Mouse (Mus musculus) embryonic facial prominence, embryonic 10.5 days (tissue): ENCODE results near the gene Fasn. TPM values are rescaled to one million over a fixed set of nuclear protein-coding genes. Genes with fewer than 3 reads are reported as not detected.
"Not testable (repeated sequence)": the region's sequence is repeated elsewhere in the genome, so short reads cannot be mapped to it uniquely, and the experiment has no call there.

ENCODE experiments used
- DNase-seq: peaks from one replicate; pipeline ENCODE4 v3.0.0-alpha.2; 2017; ENCODE audit warnings: low spot score
- H3K27ac ChIP-seq: fragments of 300-500 bp; sonication (generic); replicated peaks from 2 replicates; pipeline ENCODE4 v1.5.1; 2016; ENCODE audit warnings: mild to moderate bottlenecking
- H3K27me3 ChIP-seq: fragments of 300-500 bp; sonication (generic); replicated peaks from 2 replicates; pipeline ENCODE4 v1.6.1; 2016; ENCODE audit warnings: low read depth, mild to moderate bottlenecking; ENCODE audit not compliant: poor library complexity, severe bottlenecking
- H3K36me3 ChIP-seq: fragments of 300-500 bp; sonication (generic); replicated peaks from 2 replicates; pipeline ENCODE4 v1.6.1; 2016; ENCODE audit warnings: mild to moderate bottlenecking, moderate library complexity
- H3K4me1 ChIP-seq: fragments of 300-500 bp; sonication (generic); 2 replicates; pipeline ENCODE4 v1.6.1; 2016
- H3K4me3 ChIP-seq: fragments of 300-500 bp; sonication (generic); 2 replicates; pipeline ENCODE4 v1.5.1; 2016; ENCODE audit warnings: mild to moderate bottlenecking, moderate library complexity
- H3K9me3 ChIP-seq: fragments of 300-500 bp; sonication (generic); 2 replicates; pipeline ENCODE4 v1.6.1; 2016; ENCODE audit warnings: mild to moderate bottlenecking
- WGBS: fragments of 180-500 bp; shearing (Covaris S2); methylation state at CpG from one replicate; pipeline ENCODE4 v1.1.7; 2016; 5-methylcytosine and 5-hydroxymethylcytosine counted together
- polyA plus RNA-seq: library from polyadenylated mRNA; unstranded; fragments of >200 nt; fragmentation: Nextera tagmentation; extraction: Ambion mirVana; gene quantifications from 2 replicates; pipeline ENCODE4 v1.2.1, GENCODE M21; 2016

Gene Fasn
- polyA plus RNA-seq, 1 experiment from 2014 or later, result 121 TPM

DNA sequence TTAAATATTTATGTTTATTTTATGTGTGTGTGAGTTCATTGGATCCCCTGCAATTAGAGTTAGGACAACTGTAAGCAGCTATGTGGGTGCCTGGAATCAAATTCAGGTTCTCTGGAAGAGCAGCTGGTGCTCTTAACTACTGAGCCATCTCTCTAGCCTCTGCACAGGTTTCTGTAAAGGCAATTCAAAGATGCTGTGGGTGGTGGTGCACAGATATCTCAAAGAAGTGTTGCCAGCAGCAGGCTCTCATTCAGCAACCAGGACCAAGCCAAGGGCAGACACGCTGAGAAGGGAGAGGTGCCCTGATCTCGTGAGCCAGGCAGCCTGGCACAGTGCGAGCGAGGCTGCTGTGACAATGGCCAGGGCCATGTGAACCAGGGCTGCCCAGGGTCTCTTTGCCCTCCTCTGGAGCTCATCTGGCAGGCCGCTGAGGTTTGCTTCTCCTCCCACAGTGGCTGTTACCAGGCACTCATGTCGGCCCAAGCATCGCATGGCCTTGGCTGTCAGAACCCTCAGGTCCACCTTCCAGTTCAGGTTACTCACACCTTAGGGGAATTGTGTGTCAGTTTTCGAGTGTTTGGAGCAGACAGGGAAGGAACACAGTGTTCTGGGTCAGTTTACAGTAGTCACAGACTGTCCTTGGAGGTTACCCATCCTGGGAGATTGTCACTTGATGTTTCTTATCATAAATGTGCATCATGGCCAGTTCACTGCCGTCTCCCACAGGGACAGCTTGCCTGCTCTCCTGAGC is 22.6 kb upstream of the Fasn start:
- Histone ChIP-seq H3K36me3 (peaks cover 4% of the 10 kb centered on the region; the same call in 1 of the 2 replicates), H3K9me3 (no peaks in the 10 kb centered on the region), H3K4me3 (no peak overlapping the region), H3K27ac (no peak overlapping the region), H3K27me3 (no peaks in the 10 kb centered on the region), H3K4me1 (peaks cover 12% of the 10 kb centered on the region)
- DNase-seq, result no peak
- WGBS, result 90% methylated on average over 9 of the region's 9 CpGs

GRCm38 (mm10) chr11:120844329-120844728 is 20.0 kb upstream of the Fasn start:
- no peaks in the 10 kb centered on the region for H3K4me1 ChIP-seq
- no peak for DNase-seq
- no peak overlapping the region for H3K4me3 ChIP-seq
- 90% methylated on average over 4 of the region's 4 CpGs for WGBS
- H3K27ac ChIP-seq, result no peak overlapping the region
- no peaks in the 10 kb centered on the region for H3K9me3 ChIP-seq
- no peaks in the 10 kb centered on the region for H3K27me3 ChIP-seq
- H3K36me3 ChIP-seq, result peaks cover 4% of the 10 kb centered on the region; the same call in 1 of the 2 replicates

- Histone ChIP-seq H3K27me3 (no peaks in the 10 kb centered on the region), H3K4me3 (no peak overlapping the region), H3K4me1 (peaks cover 19% of the 10 kb centered on the region), H3K9me3 (no peaks in the 10 kb centered on the region), H3K36me3 (0 out of 2 replicates have a peak, but pooled peaks cover 5% of the 10 kb centered on the region), H3K27ac (peak overlapping the region; percentile 59)
- DNase-seq, result no peak
- WGBS, result 68% methylated on average over 8 of the region's 8 CpGs
These were observed 9.4 kb upstream of the Fasn start for GRCm38 (mm10) chr11:120833555-120834280.

- DNase-seq, H3K4me3 ChIP-seq, H3K27me3 ChIP-seq, H3K36me3 ChIP-seq, H3K9me3 ChIP-seq, H3K27ac ChIP-seq: not testable (repeated sequence)
- peaks cover 19% of the 10 kb centered on the region for H3K4me1 ChIP-seq
- 90% methylated on average over 5 of the region's 5 CpGs for WGBS
These were observed 8.6 kb upstream of the Fasn start for GRCm38 (mm10) chr11:120832962-120833361.

DNA sequence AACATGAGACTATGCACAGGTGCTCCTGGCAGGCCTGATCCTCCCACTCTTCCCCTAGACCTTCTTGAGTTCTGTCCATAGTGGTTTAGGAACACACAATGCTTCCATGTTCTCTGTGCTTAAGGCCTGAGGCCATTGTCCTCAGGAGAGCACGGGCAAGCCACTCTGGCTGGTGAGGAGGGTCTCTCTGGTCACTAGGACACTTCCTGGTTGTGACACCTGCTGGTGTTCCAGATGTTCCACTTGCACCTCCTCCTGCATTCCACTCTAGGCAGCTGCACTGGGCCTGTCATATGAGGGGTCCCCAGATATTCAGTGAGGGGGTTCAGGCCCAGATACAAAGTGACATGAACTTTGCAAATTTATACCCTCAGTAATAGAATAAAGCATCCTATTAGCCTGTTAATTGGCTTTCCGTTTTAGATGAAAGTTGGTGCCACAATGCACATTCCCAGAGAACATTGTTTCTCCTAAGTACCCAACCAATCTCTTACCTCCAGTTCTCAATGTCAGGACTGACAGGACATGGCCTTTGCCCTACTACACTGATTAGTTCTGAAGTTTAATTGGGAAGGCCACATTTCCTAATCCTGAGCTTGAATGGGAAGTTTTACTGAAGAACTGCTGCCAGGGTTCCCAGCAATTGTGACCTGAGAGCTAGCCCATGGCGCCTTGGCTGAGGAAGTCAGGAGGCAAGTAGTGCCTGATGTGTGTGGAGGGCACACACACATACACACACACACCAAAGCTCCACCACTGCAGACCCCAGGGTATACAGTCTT is 7.5 kb upstream of the Fasn start:
- H3K9me3 ChIP-seq, result no peaks in the 10 kb centered on the region
- WGBS, result 75% methylated on average over 3 of the region's 3 CpGs
- H3K4me1 ChIP-seq, result peaks cover 25% of the 10 kb centered on the region
- H3K36me3 ChIP-seq, result 0 out of 2 replicates have a peak, but pooled peaks cover 5% of the 10 kb centered on the region
- no peak overlapping the region for H3K4me3 ChIP-seq
- no peaks in the 10 kb centered on the region for H3K27me3 ChIP-seq
- no peak for DNase-seq
- H3K27ac ChIP-seq, result no peak overlapping the region

- WGBS, result 68% methylated on average over 12 of the region's 12 CpGs
- no peaks in the 10 kb centered on the region for H3K27me3 ChIP-seq
- no peak overlapping the region for H3K4me3 ChIP-seq
- H3K9me3 ChIP-seq, result no peaks in the 10 kb centered on the region
- H3K27ac ChIP-seq, result 0 out of 2 replicates have a peak overlapping the region, but pooled peaks have one; percentile 55
- H3K4me1 ChIP-seq, result peaks cover 37% of the 10 kb centered on the region
- peaks cover 12% of the 10 kb centered on the region; the same call in 1 of the 2 replicates for H3K36me3 ChIP-seq
- DNase-seq, result no peak
These were observed 6.3 kb upstream of the Fasn start for GRCm38 (mm10) chr11:120830686-120831085.

DNA sequence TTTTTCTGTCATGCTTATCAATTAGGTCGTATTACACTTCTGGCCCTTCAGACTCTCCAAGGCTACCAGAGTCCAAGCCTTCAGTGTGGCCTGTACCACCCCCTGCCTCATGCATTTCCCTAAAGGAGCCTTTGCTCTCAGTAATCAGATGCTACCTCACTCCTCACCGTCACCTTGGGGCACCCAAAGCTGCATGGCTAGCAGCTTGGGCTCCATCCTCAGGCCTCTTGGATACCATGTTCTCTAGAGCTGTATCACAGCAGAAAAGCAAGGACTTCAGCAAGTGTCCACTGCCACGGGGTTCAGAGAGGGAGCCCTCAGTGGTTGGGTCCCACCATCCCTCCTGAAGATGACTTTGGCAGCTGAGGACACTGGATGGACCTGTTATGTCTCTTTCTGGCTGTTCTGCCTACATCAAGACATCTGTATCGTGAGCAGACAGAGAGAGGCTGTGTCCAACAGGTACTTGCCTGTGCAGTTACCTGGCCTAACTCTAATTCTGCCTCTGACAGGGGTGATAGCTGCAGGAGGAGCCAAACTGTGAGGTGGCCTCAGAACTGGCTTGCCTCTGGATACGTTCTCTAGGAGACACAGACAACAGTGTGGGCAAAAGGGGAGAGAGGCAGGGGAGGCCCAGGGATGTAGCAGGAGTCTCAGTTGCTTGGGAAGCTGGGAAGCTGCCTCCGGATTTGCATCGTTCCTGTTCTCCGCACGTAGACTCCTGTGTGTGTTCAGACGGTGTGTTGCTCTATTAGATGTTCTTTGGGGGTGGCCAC is 5.6 kb upstream of the Fasn start:
- H3K9me3 ChIP-seq, result no peaks in the 10 kb centered on the region
- WGBS, result 86% methylated on average over 10 of the region's 10 CpGs
- peaks cover 44% of the 10 kb centered on the region for H3K4me1 ChIP-seq
- H3K27me3 ChIP-seq, result no peaks in the 10 kb centered on the region
- no peak for DNase-seq
- no peak overlapping the region for H3K4me3 ChIP-seq
- peak overlapping the region; percentile 55 for H3K27ac ChIP-seq
- peaks cover 12% of the 10 kb centered on the region; the same call in 1 of the 2 replicates for H3K36me3 ChIP-seq

DNA sequence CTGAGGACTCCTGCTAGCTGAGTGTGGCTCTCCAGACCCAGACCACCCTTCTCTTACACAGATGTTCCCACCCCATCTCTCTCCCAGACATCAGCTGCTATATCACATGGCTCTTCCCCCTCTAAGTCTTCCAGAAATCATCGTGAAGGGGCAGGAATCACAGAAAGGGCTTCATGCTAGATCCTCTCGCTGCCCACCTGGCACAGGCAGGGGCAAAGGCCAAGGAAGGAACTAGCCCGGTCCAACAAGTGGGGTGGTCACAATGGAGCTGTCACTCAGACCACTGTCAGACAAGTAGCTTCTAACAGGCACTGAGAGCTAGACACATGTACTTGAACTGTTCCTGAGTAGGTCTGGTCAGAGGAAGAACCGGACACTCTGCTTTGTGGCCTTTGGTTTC is 4.1 kb upstream of the Fasn start:
- H3K27me3 ChIP-seq, result no peaks in the 10 kb centered on the region
- peaks cover 12% of the 10 kb centered on the region; the same call in 1 of the 2 replicates for H3K36me3 ChIP-seq
- 77% methylated on average over 4 of the region's 4 CpGs for WGBS
- H3K9me3 ChIP-seq, result no peaks in the 10 kb centered on the region
- H3K27ac ChIP-seq, result 0 out of 2 replicates have a peak overlapping the region, but pooled peaks have one; percentile 8
- H3K4me3 ChIP-seq, result no peak overlapping the region
- H3K4me1 ChIP-seq, result peaks cover 45% of the 10 kb centered on the region
- DNase-seq, result no peak

DNA sequence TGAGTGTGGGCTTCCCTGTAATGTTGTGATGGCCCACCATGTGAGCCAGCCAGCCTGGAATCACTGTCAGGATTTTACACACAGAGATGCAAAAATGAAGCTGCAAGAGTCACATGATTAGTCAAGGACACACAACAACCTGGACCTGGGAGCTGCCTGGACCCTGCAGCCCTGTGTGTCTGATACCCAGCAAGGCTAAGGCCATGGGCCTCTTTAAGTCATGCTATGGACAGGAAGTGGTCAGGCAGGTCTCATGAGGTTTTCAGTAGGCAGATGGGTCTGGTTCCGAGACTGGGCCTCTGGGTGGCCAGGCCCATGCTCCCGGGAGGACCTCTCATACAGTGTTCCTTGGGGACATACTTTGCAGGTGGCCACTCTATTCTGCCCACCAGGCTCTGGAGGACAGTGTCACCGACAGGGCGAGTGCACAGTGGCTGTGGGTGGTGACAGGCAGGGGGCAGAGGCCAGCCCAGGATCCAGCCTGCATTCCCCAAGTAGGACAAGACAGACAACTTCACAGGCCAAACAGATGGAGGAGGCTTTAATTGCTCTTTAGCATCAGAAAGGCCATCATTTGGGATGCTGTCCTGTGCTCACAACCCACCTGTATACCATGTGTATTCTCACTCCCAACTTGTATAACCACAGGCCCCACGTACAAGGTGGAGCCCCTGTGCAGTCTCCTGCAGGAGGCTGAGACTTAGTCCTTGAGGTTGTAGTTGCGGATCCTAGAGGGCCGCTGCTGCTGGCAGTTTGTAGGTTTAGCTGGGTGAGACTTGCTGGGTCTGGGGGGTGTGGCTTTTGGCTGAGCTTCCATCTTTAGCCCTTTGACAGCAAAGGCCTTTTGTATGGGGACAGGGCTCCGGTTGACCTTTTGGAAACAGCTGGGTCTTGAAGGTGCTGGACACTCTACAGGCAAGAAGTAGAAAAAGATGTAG is 1.9 kb upstream of the Fasn start:
- H3K27ac ChIP-seq, result peak overlapping the region; percentile 99
- H3K4me1 ChIP-seq, result peaks cover 66% of the 10 kb centered on the region
- H3K4me3 ChIP-seq, result peak overlapping the region; percentile 91; the same call in 1 of the 2 replicates
- peaks cover 25% of the 10 kb centered on the region for H3K36me3 ChIP-seq
- WGBS, result 83% methylated on average over 8 of the region's 8 CpGs
- no peaks in the 10 kb centered on the region for H3K9me3 ChIP-seq
- DNase-seq, result peak; percentile 9
- H3K27me3 ChIP-seq, result no peaks in the 10 kb centered on the region

GRCm38 (mm10) chr11:120825289-120825863 is 1.0 kb upstream of the Fasn start:
- peak overlapping the region; percentile 99 for H3K27ac ChIP-seq
- no peaks in the 10 kb centered on the region for H3K27me3 ChIP-seq
- peak overlapping the region; percentile 91 for H3K4me3 ChIP-seq
- H3K36me3 ChIP-seq, result peaks cover 33% of the 10 kb centered on the region
- DNase-seq, result no peak
- 47% methylated on average over 4 of the region's 4 CpGs for WGBS
- H3K4me1 ChIP-seq, result peaks cover 69% of the 10 kb centered on the region
- H3K9me3 ChIP-seq, result no peaks in the 10 kb centered on the region
